Mouse (Mus musculus) myocyte (in vitro differentiated cells): ENCODE measurements around the gene Icam2.

ENCODE experiments used
- MYOG ChIP-seq, 3 experiments: IDR thresholded peaks; one replicate each; pipeline ENCODE4 v1.6.1; 2011; ENCODE audit warnings: control low read depth in 2 of 3, low read depth in 2 of 3, mild to moderate bottlenecking in 2 of 3; ENCODE audit not compliant: insufficient read length in 2 of 3, control insufficient read depth in 1 of 3, insufficient read depth in 1 of 3
- POLR2A ChIP-seq: IDR thresholded peaks from one replicate; pipeline ENCODE4 v1.6.1; 2011; ENCODE audit warnings: low read depth, mild to moderate bottlenecking, control low read depth, moderate library complexity; ENCODE audit not compliant: insufficient read length

- TF ChIP-seq POLR2A (no peak), MYOG (IDR thresholded peaks at IDR 0.05; ENCODE audit: control insufficient read depth in 1 of 3, insufficient read depth in 1 of 3, insufficient read length in 2 of 3, low read depth in 2 of 3) (no peak)
Observed at GRCm38 (mm10) chr11:106429689-106430088, 41.8 kb upstream of the Icam2 start.
